Mouse (Mus musculus): ENCODE data around the gene P3h1. TPM values are rescaled to one million over a fixed set of nuclear protein-coding genes. Genes with fewer than 3 reads are reported as not detected.

Gene P3h1
- polyA plus RNA-seq, 1 experiment from 2014 or later = 58.0 TPM

- Histone ChIP-seq H3K4me2 (peak overlapping the region; percentile 64), H3K27me3 (no peaks in the 10 kb centered on the region), H3K9ac (peak overlapping the region; percentile 91), H3K9me3 (no peaks in the 10 kb centered on the region), H3K36me3 (peaks cover 23% of the 10 kb centered on the region), H3K27ac (peak overlapping the region; percentile 91), H3K4me3 (peak overlapping the region; percentile 79), H3K4me1 (peaks cover 20% of the 10 kb centered on the region)
- no peak for ATAC-seq (ENCODE audit: insufficient number of reproducible peaks, insufficient read depth, low FRiP score, low TSS enrichment, low read depth)
- 5% methylated on average over 18 of the region's 18 CpGs for WGBS
These were observed 37.0 kb upstream of the P3h1 start for GRCm38 (mm10) chr4:119195582-119196320.

- Histone ChIP-seq H3K4me1 (peaks cover 20% of the 10 kb centered on the region), H3K36me3 (peaks cover 37% of the 10 kb centered on the region), H3K9me3 (no peaks in the 10 kb centered on the region), H3K4me3 (no peak overlapping the region), H3K9ac (no peak overlapping the region), H3K4me2 (no peak overlapping the region), H3K27ac (no peak overlapping the region), H3K27me3 (no peaks in the 10 kb centered on the region)
- 87% methylated on average over 6 of the region's 6 CpGs for WGBS
- no peak for ATAC-seq (ENCODE audit: insufficient number of reproducible peaks, insufficient read depth, low FRiP score, low TSS enrichment, low read depth)
These were observed 34.6 kb upstream of the P3h1 start for GRCm38 (mm10) chr4:119198105-119198504.

- whole genome bisulfite sequencing = 12% methylated on average over 8 of the region's 8 CpGs
- no peak for ATAC-seq (ENCODE audit: insufficient number of reproducible peaks, insufficient read depth, low FRiP score, low TSS enrichment, low read depth)
- peaks cover 20% of the 10 kb centered on the region for H3K36me3 ChIP-seq
- no peaks in the 10 kb centered on the region for H3K4me1 ChIP-seq
- no peak overlapping the region for H3K27ac ChIP-seq
- no peak overlapping the region for H3K4me2 ChIP-seq
- no peaks in the 10 kb centered on the region for H3K9me3 ChIP-seq
- H3K4me3 ChIP-seq = no peak overlapping the region
- H3K27me3 ChIP-seq = no peaks in the 10 kb centered on the region
- no peak overlapping the region for H3K9ac ChIP-seq
These were observed 28.0 kb upstream of the P3h1 start for GRCm38 (mm10) chr4:119204672-119205071.

GRCm38 (mm10) chr4:119216667-119217066, 16.0 kb upstream of the P3h1 start:
- no peaks in the 10 kb centered on the region for H3K27me3 ChIP-seq
- H3K9me3 ChIP-seq = no peaks in the 10 kb centered on the region
- ATAC-seq (ENCODE audit: insufficient number of reproducible peaks, insufficient read depth, low FRiP score, low TSS enrichment, low read depth) = no peak
- H3K27ac ChIP-seq = no peak overlapping the region
- no peak overlapping the region for H3K4me2 ChIP-seq
- no peaks in the 10 kb centered on the region for H3K36me3 ChIP-seq
- peaks cover 8% of the 10 kb centered on the region for H3K4me1 ChIP-seq
- no peak overlapping the region for H3K4me3 ChIP-seq
- H3K9ac ChIP-seq = no peak overlapping the region
- WGBS = 75% methylated on average over 8 of the region's 8 CpGs

- H3K9me3 ChIP-seq = no peaks in the 10 kb centered on the region
- H3K4me2 ChIP-seq = no peak within 1 kb of the TSS
- no peak within 1 kb of the TSS for H3K9ac ChIP-seq
- WGBS = 14% methylated on average over 11 of the region's 11 CpGs
- no peaks in the 10 kb centered on the region for H3K27me3 ChIP-seq
- no peak for ATAC-seq (ENCODE audit: insufficient number of reproducible peaks, insufficient read depth, low FRiP score, low TSS enrichment, low read depth)
- peaks cover 9% of the 10 kb centered on the region for H3K36me3 ChIP-seq
- H3K4me3 ChIP-seq = no peak within 1 kb of the TSS
- H3K27ac ChIP-seq = no peak within 1 kb of the TSS
- H3K4me1 ChIP-seq = peaks cover 8% of the 10 kb centered on the region
These were observed 14.5 kb upstream of the P3h1 start, which contains the start of gene Tmem269 for GRCm38 (mm10) chr4:119218169-119218568. Tmem269 (minus strand) TSS chr4:119218217.

- no peaks in the 10 kb centered on the region for H3K9me3 ChIP-seq
- H3K9ac ChIP-seq = no peak overlapping the region
- H3K4me3 ChIP-seq = no peak overlapping the region
- no peak overlapping the region for H3K27ac ChIP-seq
- no peaks in the 10 kb centered on the region for H3K27me3 ChIP-seq
- ATAC-seq (ENCODE audit: insufficient number of reproducible peaks, insufficient read depth, low FRiP score, low TSS enrichment, low read depth) = no peak
- 89% methylated on average over 1 of the region's 1 CpGs for WGBS
- no peak overlapping the region for H3K4me2 ChIP-seq
- no peaks in the 10 kb centered on the region for H3K4me1 ChIP-seq
- peaks cover 61% of the 10 kb centered on the region for H3K36me3 ChIP-seq
These were observed 9.0 kb upstream of the P3h1 start for GRCm38 (mm10) chr4:119223696-119224095.

- Histone ChIP-seq H3K4me2 (no peak overlapping the region), H3K9me3 (no peaks in the 10 kb centered on the region), H3K36me3 (peaks cover 63% of the 10 kb centered on the region), H3K27ac (no peak overlapping the region), H3K4me1 (no peaks in the 10 kb centered on the region), H3K9ac (no peak overlapping the region), H3K27me3 (no peaks in the 10 kb centered on the region), H3K4me3 (no peak overlapping the region)
- no peak for ATAC-seq (ENCODE audit: insufficient number of reproducible peaks, insufficient read depth, low FRiP score, low TSS enrichment, low read depth)
- WGBS = 87% methylated on average over 3 of the region's 3 CpGs
These were observed 8.2 kb upstream of the P3h1 start for GRCm38 (mm10) chr4:119224534-119224933.

- Histone ChIP-seq H3K4me2 (no peak overlapping the region), H3K27ac (no peak overlapping the region), H3K4me1 (no peaks in the 10 kb centered on the region), H3K9ac (no peak overlapping the region), H3K27me3 (no peaks in the 10 kb centered on the region), H3K4me3 (no peak overlapping the region), H3K9me3 (no peaks in the 10 kb centered on the region), H3K36me3 (peaks cover 69% of the 10 kb centered on the region)
- ATAC-seq (ENCODE audit: insufficient number of reproducible peaks, insufficient read depth, low FRiP score, low TSS enrichment, low read depth) = no peak
- WGBS = 91% methylated on average over 9 of the region's 9 CpGs
These were observed 7.0 kb upstream of the P3h1 start for GRCm38 (mm10) chr4:119225719-119226118.

- Histone ChIP-seq H3K36me3 (peaks cover 69% of the 10 kb centered on the region), H3K4me2 (no peak overlapping the region), H3K9ac (no peak overlapping the region), H3K27ac (no peak overlapping the region), H3K4me1 (peaks cover 6% of the 10 kb centered on the region), H3K27me3 (no peaks in the 10 kb centered on the region), H3K9me3 (no peaks in the 10 kb centered on the region), H3K4me3 (no peak overlapping the region)
- 91% methylated on average over 11 of the region's 11 CpGs for WGBS
- no peak for ATAC-seq (ENCODE audit: insufficient number of reproducible peaks, insufficient read depth, low FRiP score, low TSS enrichment, low read depth)
These were observed 6.0 kb upstream of the P3h1 start for GRCm38 (mm10) chr4:119226751-119227150.

GRCm38 (mm10) chr4:119233256-119233901, 664 bp downstream of the P3h1 start:
- H3K4me3 ChIP-seq = peak overlapping the region; percentile 95
- WGBS = under 1% methylated on average over 36 of the region's 36 CpGs
- no peaks in the 10 kb centered on the region for H3K27me3 ChIP-seq
- no peaks in the 10 kb centered on the region for H3K9me3 ChIP-seq
- H3K36me3 ChIP-seq = peaks cover 37% of the 10 kb centered on the region
- peak overlapping the region; percentile 88 for H3K9ac ChIP-seq
- no peak; the same call in 1 of the 2 replicates for ATAC-seq (ENCODE audit: insufficient number of reproducible peaks, insufficient read depth, low FRiP score, low TSS enrichment, low read depth)
- H3K4me2 ChIP-seq = peak overlapping the region; percentile 77
- peaks cover 13% of the 10 kb centered on the region for H3K4me1 ChIP-seq
- peak overlapping the region; percentile 83 for H3K27ac ChIP-seq

GRCm38 (mm10) chr4:119234348-119234747, 1.6 kb downstream of the P3h1 start:
- peak overlapping the region; percentile 88 for H3K9ac ChIP-seq
- H3K9me3 ChIP-seq = no peaks in the 10 kb centered on the region
- H3K4me3 ChIP-seq = peak overlapping the region; percentile 95
- peak overlapping the region; percentile 77 for H3K4me2 ChIP-seq
- no peaks in the 10 kb centered on the region for H3K27me3 ChIP-seq
- 72% methylated on average over 3 of the region's 3 CpGs for WGBS
- peaks cover 17% of the 10 kb centered on the region for H3K4me1 ChIP-seq
- peak overlapping the region; percentile 83 for H3K27ac ChIP-seq
- no peak for ATAC-seq (ENCODE audit: insufficient number of reproducible peaks, insufficient read depth, low FRiP score, low TSS enrichment, low read depth)
- H3K36me3 ChIP-seq = peaks cover 38% of the 10 kb centered on the region

- H3K9me3 ChIP-seq = no peaks in the 10 kb centered on the region
- no peak for ATAC-seq (ENCODE audit: insufficient number of reproducible peaks, insufficient read depth, low FRiP score, low TSS enrichment, low read depth)
- peak overlapping the region; percentile 82; the same call in 1 of the 2 replicates for H3K27ac ChIP-seq
- H3K4me3 ChIP-seq = no peak overlapping the region
- no peak overlapping the region for H3K4me2 ChIP-seq
- H3K4me1 ChIP-seq = peaks cover 11% of the 10 kb centered on the region
- WGBS = 61% methylated on average over 3 of the region's 3 CpGs
- H3K27me3 ChIP-seq = no peaks in the 10 kb centered on the region
- no peak overlapping the region for H3K9ac ChIP-seq
- H3K36me3 ChIP-seq = peaks cover 67% of the 10 kb centered on the region
These were observed 5.9 kb downstream of the P3h1 start for GRCm38 (mm10) chr4:119238661-119239060.
